Mouse (Mus musculus): ENCODE measurements around the gene Hspb1.

Gene Hspb1

GRCm38 (mm10) chr5:135887675-135888102 is at the start of gene Hspb1:
TSS of gene Hspb1 (plus strand) at chr5:135887919.
- peak; percentile 78 to 83 for DNase-seq (ENCODE audit: low spot score in 2 of 2)

- DNase-seq (ENCODE audit: low spot score in 2 of 2) = no peak
Observed at GRCm38 (mm10) chr5:135841651-135842050, 46.1 kb upstream of the Hspb1 start.

DNA sequence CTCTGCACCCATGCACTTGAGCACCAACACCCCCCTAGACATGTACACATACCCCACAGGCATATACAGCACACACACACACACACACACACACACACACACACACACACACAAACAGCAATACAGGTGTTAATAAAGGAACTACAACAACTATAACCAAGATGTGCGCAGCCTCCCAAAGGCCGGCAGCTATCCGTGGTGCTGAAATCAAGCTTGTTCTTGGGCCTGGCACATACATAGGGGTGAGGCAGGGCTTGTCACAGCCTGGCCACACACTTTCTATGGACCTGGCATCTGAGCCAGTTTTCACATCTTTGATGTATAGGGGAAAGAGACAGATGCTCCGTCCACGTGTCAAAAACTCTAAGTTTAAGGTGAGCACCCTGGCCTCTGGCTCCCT is 44.3 kb upstream of the Hspb1 start:
- no peak for DNase-seq (ENCODE audit: low spot score in 2 of 2)

DNA sequence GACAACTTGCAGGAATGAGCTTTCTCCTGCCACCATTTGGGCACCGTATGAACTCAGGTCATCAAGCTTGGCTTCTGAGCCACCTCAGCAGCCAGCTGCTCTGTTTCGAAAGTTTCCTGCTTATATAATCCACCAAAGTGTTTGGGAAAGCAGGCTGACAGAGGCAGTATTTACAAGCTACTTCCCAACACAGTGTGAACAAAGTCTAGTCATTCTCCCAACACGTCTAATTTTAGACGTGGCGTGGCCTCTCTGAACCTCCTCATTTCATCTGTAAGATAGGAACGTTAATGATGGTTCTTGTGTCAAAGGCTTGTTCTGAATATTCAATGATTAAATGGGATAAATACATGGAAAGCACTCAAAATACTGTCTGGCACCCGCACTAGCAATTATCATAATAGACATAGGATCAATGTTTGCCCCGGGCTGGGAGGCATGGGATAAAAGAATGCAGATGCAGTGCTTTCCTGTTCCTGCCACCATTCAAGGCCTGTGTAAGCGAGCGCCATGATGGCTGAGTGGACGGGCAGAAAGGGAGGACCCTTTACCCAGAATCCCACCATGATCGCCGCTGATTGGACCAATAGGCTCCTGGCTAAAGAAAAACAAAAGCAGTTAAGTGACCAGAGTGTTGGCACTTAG is 41.9 kb upstream of the Hspb1 start:
- DNase-seq (ENCODE audit: low spot score in 2 of 2) = no peak

GRCm38 (mm10) chr5:135847460-135847859 is 40.3 kb upstream of the Hspb1 start:
- DNase-seq (ENCODE audit: low spot score in 2 of 2) = no peak

DNA sequence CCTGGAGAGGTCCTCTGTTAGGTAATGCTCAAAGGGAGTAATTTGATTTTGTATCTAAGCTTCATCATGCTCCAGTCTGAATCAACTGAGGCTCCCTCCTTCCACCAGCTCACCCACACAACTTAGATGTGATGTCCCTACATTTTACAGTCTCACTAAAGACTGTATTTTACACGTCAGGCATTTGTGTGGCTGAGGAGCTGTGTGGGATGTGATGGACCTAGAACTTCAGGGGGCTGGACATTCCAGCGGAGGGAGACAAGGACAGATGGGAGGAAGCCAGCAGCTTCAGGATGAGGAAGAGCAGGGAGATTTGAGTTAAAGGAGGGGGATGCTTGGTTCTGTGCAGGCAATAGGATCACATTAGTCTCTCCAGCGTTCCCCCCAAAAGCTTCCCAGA is 39.8 kb upstream of the Hspb1 start:
- DNase-seq (ENCODE audit: low spot score in 2 of 2) = no peak

DNA sequence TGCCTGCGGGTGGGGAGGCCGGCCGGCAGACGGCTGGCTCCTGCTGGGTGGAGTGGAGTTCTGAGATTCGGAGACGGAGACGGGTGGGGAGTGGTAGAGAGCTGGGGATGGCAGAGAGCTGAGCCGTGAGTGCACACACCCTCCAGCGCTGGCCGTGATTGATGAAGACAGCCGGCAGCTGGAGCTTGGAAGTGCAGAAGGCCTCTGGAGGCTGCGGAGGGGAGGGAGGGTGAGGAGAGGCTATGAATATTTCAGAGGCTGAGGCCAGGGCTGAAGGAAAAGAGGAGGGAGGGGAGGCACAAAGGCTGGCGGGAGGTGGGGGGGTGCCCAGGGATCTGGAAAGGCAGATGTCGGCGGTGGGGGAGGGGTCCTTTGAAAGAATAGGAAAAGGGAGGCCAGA is 36.7 kb upstream of the Hspb1 start:
- no peak for DNase-seq (ENCODE audit: low spot score in 2 of 2)

DNA sequence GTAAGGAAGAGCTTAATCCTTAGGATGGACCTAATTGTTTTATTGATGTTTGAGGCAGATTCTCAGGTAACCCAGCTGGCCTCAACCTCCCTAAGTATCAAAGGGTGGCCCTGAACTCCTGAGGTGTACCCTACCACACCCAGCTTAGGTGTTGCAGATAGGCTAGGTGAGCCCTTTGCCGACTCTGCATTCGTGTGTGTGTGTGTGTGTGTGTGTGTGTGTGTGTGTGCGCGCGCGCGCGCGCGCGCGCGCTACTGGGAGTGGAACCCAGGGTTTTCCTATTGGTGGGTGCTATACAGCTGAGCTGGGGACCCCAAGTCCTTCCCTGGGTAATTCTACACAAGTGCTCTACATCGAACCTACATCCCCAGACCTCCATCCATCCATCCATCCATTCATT is 36.2 kb upstream of the Hspb1 start:
- no peak for DNase-seq (ENCODE audit: low spot score in 2 of 2)

DNA sequence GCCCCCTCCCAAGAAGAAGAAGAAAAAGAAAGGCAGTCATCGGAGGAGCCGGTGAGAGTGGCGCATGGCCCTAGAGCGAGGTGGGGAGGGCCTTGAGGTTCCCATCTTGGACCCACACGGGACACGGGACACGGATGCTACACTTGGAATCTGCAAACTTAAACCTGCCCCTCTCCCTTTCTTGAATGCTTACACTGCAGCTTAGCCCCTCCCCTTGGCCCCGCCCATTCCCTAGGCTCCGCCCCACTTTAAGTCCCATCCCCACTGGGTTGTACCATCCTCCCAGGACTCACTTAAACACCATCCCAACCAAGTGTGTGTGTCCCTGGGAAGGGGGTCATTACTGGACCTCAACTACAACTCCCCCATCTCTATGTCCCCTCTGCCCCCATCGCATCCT is 35.3 kb upstream of the Hspb1 start:
- DNase-seq (ENCODE audit: low spot score in 2 of 2) = no peak

DNA sequence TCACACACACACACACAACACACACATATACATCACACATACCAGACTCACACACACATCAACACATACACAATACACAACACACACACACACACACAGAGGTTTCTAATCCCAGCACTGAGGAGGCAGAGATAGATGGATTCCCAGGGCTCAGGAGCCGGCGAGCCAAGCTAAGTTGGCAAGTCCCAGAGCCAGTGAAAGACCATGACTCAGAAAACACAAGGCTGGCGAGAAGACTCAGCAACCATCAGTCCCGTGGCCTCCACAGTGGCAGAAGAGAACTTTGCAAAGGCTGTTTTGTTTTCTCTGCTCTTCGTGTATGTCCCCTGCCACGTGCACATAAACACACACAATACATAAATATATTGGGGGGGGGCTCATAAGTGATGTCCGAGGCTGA is 34.0 kb upstream of the Hspb1 start:
- no peak for DNase-seq (ENCODE audit: low spot score in 2 of 2)

GRCm38 (mm10) chr5:135855156-135855555 is 32.6 kb upstream of the Hspb1 start:
- DNase-seq (ENCODE audit: low spot score in 2 of 2) = peak in 1 of 2 experiments; percentile 81

DNA sequence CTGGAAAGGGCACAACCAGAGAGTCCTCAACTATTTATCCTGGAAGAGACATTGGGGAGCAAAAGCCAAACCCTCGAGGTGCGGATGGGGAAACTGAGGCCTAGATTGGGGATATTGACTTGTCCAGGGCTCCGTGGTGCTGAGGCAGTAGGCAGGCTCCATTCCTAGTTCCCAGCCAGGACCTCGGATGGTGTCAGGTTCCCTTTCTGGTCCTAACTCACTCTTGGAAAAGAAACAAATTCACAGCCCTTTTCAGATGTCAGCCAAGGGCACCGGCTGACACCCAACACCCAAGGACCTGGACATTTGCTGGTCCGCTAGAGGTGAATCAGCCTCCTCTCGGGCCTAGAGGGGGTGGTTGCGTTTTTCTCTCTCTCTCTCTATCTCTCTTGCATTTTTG is 21.1 kb upstream of the Hspb1 start:
- DNase-seq (ENCODE audit: low spot score in 2 of 2) = no peak

- DNase-seq (ENCODE audit: low spot score in 2 of 2) = no peak
Observed at GRCm38 (mm10) chr5:135867637-135868593, 19.8 kb upstream of the Hspb1 start.

GRCm38 (mm10) chr5:135868653-135869052 is 19.1 kb upstream of the Hspb1 start:
- no peak for DNase-seq (ENCODE audit: low spot score in 2 of 2)

DNA sequence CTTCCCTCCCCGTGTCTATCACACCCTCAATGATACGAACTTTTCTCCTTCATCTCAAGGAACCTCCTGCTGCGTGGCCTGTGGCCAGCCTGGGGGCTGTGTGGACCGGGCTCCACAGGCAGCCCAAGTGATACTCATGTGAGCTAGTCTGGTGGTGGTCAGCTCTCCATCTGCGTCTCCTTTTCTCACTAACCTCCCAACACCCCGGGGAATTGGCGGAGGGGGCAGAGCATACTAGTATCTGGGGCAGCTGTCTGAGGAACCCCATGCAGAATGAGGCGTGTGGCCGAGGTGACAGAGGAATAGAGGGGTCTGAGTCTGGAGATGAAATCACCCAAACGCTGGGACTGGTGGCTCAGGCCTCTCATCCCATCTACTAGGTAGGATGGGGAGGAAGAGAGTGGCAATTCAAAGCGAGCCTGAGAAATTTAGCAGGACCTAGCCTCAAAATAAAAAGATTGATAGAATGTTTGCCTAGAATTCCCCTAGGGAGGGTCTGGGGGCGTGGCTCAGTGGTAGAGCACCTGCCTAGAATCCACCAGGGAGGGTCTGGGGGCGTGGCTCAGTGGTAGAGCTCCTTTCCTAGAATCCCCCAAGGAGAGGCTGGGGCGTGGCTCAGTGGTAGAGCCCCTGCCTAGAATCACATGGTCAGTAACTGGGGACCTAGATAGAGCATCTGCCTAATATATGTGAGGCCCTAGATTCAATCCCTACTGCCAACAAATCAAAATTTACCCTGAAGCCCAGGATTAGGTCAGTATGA is 17.9 kb upstream of the Hspb1 start:
- no peak for DNase-seq (ENCODE audit: low spot score in 2 of 2)

GRCm38 (mm10) chr5:135870505-135870904 is 17.2 kb upstream of the Hspb1 start:
- DNase-seq (ENCODE audit: low spot score in 2 of 2) = no peak

- DNase-seq (ENCODE audit: low spot score in 2 of 2) = no peak
Observed at GRCm38 (mm10) chr5:135872996-135873395, 14.7 kb upstream of the Hspb1 start.

- DNase-seq (ENCODE audit: low spot score in 2 of 2) = no peak
Observed at GRCm38 (mm10) chr5:135873753-135874152, 14.0 kb upstream of the Hspb1 start.

DNA sequence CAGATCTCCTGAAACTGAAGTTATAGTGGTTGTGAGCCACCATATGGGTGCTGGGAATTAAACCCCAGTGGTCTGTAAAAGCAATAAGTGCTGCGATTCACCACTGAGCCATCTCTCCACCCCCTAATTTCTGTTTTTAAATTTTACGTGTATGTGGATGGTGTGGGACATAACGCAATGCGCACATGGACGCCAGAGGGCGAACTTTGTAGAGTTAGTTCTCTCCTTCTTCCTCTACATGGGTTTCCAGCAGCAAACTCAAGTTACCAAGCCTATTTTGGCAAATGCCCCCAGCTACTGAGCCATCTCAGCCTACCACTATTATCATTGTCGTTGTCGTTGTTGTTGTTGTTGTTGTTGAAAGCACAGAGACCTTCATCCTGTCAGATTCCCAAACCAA is 10.5 kb upstream of the Hspb1 start:
- no peak for DNase-seq (ENCODE audit: low spot score in 2 of 2)

DNA sequence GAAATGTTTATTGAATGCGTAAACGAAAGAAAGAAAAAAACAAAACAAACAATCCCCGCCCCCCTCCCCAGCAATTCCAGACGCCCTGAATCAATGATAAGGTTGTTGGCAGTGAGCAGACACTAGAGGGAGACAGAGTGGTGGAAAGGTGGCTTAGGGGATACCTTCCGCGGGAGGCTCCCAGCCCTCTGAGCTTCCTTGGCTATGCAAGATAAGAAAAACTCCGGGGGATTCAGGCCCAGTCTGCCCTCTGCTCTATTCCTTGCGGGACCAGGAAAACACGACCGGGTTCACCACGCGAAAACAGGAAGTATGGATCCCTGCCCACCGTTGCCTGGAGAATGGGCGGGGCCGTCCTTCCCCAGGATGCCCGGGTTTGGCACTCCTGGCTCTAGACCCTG is 9.9 kb upstream of the Hspb1 start:
- no peak for DNase-seq (ENCODE audit: low spot score in 2 of 2)

DNA sequence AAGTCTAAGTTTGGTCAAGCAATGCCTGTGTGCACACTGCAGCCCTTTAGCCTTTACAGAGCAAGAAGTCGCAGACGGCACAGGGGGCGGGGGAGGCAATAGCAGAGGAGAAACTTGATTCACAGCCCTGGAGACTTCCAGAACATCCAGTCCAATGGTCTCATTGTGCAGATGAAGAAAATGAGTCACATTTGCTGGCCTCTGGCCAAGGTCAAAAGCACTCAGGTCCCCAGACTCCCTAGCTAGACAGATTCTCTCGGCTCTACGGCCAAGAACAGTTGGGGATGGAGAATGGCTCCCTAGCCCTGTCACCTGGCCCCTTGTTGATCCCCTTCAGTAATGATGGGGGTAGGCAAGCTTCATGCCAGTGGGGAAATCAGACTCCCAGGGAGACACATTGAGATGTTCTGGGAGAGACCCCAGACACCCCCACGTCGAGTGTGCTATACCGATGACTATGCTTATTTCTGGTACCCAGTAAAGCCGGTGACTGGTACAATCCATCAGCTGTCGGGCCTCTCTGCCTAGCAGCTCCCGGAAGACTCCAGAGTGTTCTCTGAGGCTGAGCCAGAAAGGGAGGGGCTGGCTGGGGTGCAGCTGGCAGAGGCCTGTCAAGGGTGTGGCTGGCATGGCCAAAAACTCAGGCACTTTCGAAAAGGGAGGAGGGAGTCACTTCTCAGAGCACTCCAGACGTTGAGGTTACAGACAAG is 8.1 kb upstream of the Hspb1 start:
- peak in 1 of 2 experiments; percentile 69 for DNase-seq (ENCODE audit: low spot score in 2 of 2)

DNA sequence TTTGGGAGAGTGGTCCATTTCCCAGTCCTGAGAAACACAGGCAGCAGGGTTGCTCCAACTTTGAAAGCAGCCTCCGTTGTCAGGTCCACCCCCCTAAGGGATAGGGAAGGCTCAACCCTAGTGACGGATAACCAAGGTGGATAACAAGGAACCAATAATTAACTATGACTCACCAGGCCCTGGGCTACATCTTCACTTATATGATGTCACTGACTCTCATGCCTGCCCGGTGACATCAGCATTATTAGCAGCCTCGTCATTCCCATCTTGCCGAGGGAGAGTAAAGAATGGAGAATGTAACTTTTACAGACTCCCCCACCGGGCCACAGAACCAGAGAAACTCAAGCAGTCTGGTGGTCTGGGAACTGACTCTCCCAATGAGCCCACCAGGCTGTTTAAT is 3.1 kb upstream of the Hspb1 start:
- no peak for DNase-seq (ENCODE audit: low spot score in 2 of 2)

Data from urinary bladder, postnatal 4 days (tissue).